Mouse (Mus musculus): ENCODE results near the gene Tgm1.
A peak's percentile ranks its signal among the peaks of the same experiment; 100 is the strongest.

Tgm1 gene

DNA sequence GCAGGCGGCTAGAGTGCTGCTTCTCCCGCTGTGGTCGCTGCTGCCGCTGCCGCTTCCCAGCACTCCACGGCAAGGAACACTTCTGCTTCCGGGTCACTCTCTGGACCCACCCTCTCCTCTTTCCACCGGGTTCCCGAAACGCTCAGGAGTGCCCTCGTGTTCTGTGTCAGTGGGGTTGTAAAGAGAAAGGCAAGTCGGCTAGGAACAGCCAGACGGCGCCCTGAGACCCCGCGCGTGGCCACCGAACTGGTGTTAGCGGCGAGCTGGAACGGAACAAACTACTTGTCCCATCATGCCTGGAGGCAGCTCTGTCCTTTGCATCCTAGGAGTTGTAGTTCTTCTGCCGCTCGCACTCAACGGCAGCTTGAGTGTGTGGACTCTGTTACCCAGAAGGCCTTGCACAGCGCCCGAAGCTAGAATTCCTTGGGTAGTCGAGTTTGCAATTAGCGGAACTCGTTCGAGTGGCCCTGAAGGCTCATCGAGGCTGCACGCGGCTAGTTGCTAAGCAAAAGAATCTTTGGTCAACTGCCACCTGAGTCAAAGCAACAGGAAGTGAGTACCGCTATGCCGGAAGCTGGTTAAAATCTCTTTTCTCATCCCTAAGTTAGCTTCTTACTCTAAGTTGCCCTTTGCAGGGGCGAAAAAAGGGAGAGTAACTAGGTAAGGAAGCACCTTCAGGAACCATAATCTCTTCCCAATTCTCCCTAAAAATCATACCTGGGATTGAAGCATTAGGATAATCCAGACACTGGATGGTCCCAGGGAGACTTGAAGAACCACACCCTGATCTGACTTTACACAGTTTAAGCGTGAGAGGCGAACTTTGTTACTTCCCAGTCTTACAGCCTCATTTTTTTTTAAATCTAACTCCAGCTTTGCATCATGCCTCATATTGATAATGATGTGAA is 41.6 kb downstream of the Tgm1 start, which contains the start of the genes Gmpr2 and Nedd8:
Gene Gmpr2 (plus strand): TSS at position 109 of the 908 bp plus-strand sequence.
Gene Nedd8 (minus strand): TSS at position 292 of the 908 bp plus-strand sequence.
- peak; percentile 83 to 93 for DNase-seq

GRCm38 (mm10) chr14:55671486-55671832 is 42.3 kb downstream of the Tgm1 start:
- no peak for DNase-seq

GRCm38 (mm10) chr14:55660636-55661035 is 53.1 kb downstream of the Tgm1 start:
- no peak for DNase-seq

- DNase-seq: peak; percentile 79
Measured at GRCm38 (mm10) chr14:55659960-55660573, 53.7 kb downstream of the Tgm1 start, which contains the start of gene Mdp1. Gene Mdp1 (minus strand): TSS chr14:55660508.

GRCm38 (mm10) chr14:55658011-55658410 is 55.7 kb downstream of the Tgm1 start:
- DNase-seq: no peak

DNA sequence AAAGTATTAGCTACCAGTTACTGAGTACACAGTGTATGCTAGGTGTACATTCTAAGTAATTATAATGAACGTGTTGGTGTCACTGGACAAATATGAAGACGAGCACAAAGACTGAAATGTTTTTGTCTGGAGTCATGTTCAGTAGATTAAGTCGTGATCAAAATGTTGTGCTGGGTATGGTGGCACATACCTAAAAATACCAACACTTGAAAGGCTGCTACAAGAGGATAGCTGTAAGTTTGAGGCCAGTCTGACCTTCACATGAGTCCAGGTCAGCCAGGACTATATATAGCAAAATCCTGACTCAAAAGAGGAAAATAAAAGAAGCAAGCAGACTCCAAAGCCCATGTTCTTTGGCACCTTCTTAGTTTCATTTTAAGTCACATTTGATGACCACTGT is 56.8 kb downstream of the Tgm1 start:
- no peak for DNase-seq

- no peak for DNase-seq
Measured at GRCm38 (mm10) chr14:55651528-55651927, 62.2 kb downstream of the Tgm1 start.
